Mouse (Mus musculus) left cerebral cortex, postnatal 10 days (tissue): ENCODE data around the gene Sass6. TPM values are rescaled to one million over a fixed set of nuclear protein-coding genes. Genes with fewer than 3 reads are reported as not detected.
"Not testable (repeated sequence)": the region's sequence is repeated elsewhere in the genome, so short reads cannot be mapped to it uniquely, and the experiment has no call there.

Experiments
- DNase-seq, 2 experiments: peaks; one replicate each; pipeline ENCODE4 v3.0.0; 2021 to 2022; ENCODE audit warnings: low spot score in 2 of 2, mixed read lengths in 1 of 2; ENCODE audit errors: extremely low spot score in 1 of 2
- intact Hi-C: fragments of 180-260 bp; cut with DNase I; formaldehyde crosslinking; loops from one replicate; pipeline ENCODE4 v1.15.1; 2025
- total RNA-seq, 2 experiments: library from RNA; stranded (reverse); gene quantifications; 2 replicates each; pipeline ENCODE4 v1.2.3; 2021

The Sass6 gene
- total RNA-seq, 2 experiments from 2014 or later = 8.9 to 9.9 TPM

DNA sequence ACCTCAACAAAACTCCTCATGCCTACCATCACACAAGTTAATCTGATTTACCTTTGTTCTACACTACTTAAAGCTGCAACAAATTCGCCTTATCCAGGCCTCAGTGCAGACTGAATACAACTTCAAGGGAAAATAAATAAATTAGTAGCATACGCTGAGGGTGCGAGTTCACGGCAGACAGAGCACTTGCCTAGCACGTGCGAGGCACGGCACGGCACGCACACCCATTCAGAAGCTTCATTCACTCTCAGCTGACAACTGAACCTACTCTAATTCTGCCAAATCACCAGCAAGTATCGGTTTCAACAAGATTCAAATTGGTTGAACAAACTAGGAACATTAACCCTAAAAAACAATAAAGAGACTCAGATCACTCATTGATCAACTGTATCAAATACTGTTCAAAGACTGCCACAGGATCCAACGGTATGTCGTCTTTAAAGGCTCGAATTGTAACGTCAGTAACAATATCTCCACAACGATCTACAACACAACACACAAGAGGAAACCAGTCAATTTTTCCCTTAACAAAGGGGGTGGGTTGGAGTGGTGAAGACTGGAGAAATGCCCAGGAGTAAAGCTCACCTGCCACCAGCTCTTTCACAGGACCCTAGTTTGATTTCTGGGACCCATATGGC lies 64.3 kb downstream of the Sass6 start:
- DNase-seq = no peak
- intact Hi-C loops = no loop called here

DNA sequence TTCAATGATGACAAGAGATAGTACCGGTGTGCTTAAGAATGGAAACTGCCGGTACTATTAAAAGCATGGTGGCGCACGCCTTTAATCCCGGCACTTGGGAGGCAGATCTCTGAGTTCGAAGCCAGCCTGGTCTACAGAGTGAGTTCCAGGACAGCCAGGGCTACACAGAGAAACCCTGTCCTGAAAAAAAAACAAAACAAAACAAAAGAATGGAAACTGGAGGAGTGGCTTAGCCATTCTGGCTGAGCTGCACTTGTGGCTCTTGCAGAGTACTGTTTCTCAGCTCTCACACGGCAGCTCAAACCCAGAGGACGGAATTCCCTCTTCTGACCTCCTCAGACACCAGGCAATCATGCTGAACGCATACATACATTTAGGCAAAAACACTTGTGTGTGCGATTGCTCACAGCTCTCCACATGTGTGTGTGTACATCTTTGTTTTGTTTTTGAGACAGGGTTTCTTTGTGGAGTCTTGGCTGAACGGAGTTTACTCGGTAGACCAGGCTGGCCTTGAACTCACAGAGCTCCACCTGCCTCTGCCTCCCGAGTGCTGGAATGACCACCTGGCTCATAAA lies 65.2 kb downstream of the Sass6 start:
- intact Hi-C loops = no loop called here
- no peak for DNase-seq

DNA sequence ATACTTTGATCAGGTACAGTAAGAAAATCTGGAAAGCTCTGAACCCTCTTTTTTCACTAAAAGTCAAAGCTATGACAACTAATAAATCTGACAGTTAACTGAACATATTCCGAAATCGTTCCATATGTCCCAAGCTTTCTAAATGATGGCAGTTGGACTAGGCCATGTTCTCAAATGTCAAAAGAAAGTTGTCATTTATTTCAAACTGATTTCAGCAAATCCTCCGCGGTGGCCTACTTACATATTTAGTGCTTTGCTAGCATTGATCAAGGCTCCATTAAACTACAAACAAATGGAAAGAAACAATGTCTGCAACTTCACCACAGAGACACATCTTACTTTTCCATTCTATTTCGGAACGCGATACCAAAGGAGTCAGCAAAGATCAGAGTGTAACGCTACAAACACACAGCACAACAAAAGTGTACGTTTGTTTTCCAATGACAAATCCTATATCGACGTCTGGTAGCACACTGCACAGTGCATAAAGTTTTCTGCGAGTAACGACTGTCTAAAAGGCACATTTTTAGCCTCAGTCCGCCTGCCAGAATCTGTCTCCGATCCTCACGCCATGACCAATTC lies 66.6 kb downstream of the Sass6 start:
- intact Hi-C loops = no loop called here

DNA sequence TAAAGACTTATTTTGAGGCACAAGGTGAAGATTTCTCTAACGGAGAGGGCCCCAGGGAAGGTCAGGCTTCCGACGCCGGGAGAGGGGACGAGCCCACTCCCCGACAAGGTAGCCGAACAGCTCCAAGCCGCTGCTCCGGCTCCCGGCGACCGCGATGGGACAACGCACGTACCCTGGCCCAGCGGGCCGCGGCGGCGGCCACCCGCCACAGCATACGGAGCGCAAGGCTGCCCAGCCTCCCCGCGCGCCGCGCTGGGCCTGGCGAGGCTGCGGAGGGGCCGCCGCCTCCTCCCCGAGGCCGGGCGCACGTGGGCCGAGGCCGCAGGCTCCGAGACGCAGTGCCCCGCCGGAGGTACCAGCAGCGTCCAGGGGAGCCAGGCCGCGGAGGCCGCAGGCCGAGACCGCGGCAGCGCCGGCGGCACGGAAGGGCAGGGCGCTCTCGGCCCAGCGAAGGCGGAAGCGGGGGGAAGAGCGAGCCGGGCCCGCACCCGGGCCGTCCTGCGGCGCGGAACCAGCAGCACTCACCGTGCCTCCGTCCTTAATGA lies 67.2 kb downstream of the Sass6 start:
- DNase-seq = peak in 1 of 2 experiments; percentile 69
- intact Hi-C loops = no loop called here

More for the DNA sequence above, 66.6 kb downstream of the Sass6 start:
- DNase-seq = no peak

DNA sequence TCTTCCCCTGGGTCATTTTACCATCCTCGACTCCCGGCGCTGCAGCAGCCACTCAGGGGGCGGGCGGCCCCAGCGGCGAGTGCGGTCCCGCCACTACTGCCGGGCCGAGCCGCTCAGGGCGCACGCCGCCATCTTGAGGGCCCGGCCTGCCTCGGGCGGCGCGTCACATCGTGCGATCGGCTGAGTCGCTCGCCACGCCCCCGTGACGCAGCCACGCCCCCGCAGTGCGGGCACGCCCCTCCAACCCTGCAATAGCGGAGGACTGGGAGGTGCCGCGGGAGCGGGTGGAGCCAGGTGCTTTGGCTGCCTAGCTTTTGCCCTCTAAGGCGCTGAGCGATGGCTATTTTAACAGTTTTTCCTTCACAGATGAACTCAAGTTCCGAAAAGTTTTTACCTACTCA lies 67.7 kb downstream of the Sass6 start, which contains the start of gene Mfsd14a:
Gene Mfsd14a (minus strand): TSS at position 215 of the 401 bp plus-strand sequence.
- intact Hi-C loops = no loop called here
- DNase-seq = peak; percentile 94 to 99

DNA sequence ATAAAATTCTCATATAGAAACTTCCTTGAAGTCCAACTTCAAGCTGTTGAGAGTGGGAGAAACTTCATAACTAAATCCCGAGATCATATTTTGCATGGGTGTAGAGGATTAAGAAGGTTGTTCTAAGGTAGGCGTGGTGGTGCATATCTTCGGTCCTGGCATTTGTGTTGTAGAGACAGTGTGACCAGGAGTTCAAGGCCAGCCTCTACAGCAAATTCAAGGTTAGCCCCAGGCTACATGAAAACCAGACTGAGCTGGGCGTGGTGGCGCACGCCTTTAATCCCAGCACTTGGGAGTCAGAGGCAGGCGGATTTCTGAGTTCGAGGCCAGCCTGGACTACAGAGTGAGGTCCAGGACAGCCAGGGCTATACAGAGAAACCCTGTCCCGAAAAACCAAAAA lies 69.5 kb downstream of the Sass6 start:
- intact Hi-C loops, DNase-seq: not testable (repeated sequence)

Other genes starting within 250 kb of the Sass6 start
- 1 to 10 TPM; 2.2 to 3.2 TPM for gene Cdc14a, start 170.9 kb upstream of the Sass6 start, total RNA-seq
- gene Rtca, start 86.8 kb upstream of the Sass6 start, total RNA-seq = 10 to 100 TPM; 69.4 to 73.0 TPM
- gene Dbt, start 81.9 kb upstream of the Sass6 start, total RNA-seq = 10 to 100 TPM; 16.3 to 18.1 TPM
- gene Lrrc39, start 32.0 kb upstream of the Sass6 start, total RNA-seq = under 1 TPM; 0.14 to 0.17 TPM
- 10 to 100 TPM; 14.6 to 14.9 TPM for gene Trmt13, start 19.6 kb downstream of the Sass6 start, total RNA-seq
- gene Mfsd14a, start 67.7 kb downstream of the Sass6 start, total RNA-seq = 10 to 100 TPM; 55.8 to 56.3 TPM
- gene Gm43191, start 86.3 kb downstream of the Sass6 start, total RNA-seq = 1 to 10 TPM; 1.2 to 2.4 TPM
- 10 to 100 TPM; 13.3 to 13.6 TPM for gene Slc35a3, start 117.8 kb downstream of the Sass6 start, total RNA-seq
- 10 to 100 TPM; 25.5 to 26.1 TPM for gene Agl, start 213.2 kb downstream of the Sass6 start, total RNA-seq